Mouse (Mus musculus) liver, embryonic 15.5 days (tissue): ENCODE measurements at regions not wholly inside any gene's neighbourhood (a gene's known extent, or its start where the extent isn't known, plus 50 kb on each side); places are given as distances from the start of the nearest gene placed in this dataset.

Experiments used
- ATAC-seq: fragments of 200-750 bp; cut with Nextera tagmentation; 2 replicates; pipeline ENCODE4 v1.8.0; 2017; ENCODE audit warnings: moderate number of reproducible peaks, mild to moderate bottlenecking, moderate library complexity; ENCODE audit not compliant: insufficient read depth
- H3K27ac ChIP-seq: fragments of 300-500 bp; sonication (generic); replicated peaks from 2 replicates; pipeline ENCODE4 v1.5.1; 2015; ENCODE audit warnings: mild to moderate bottlenecking, inconsistent platforms
- H3K27me3 ChIP-seq: fragments of 300-500 bp; sonication (generic); 2 replicates; pipeline ENCODE4 v1.6.1; 2015; ENCODE audit warnings: mild to moderate bottlenecking, inconsistent platforms
- H3K36me3 ChIP-seq: fragments of 300-500 bp; sonication (generic); replicated peaks from 2 replicates; pipeline ENCODE4 v1.6.1; 2015; ENCODE audit warnings: moderate library complexity, mild to moderate bottlenecking, inconsistent platforms
- H3K4me1 ChIP-seq: fragments of 300-500 bp; sonication (generic); replicated peaks from 2 replicates; pipeline ENCODE4 v1.6.1; 2015; ENCODE audit warnings: inconsistent platforms
- H3K4me2 ChIP-seq: fragments of 300-500 bp; sonication (generic); 2 replicates; pipeline ENCODE4 v1.6.1; 2015; ENCODE audit warnings: moderate library complexity, mild to moderate bottlenecking, inconsistent platforms
- H3K4me3 ChIP-seq: fragments of 300-500 bp; sonication (generic); replicated peaks from 2 replicates; pipeline ENCODE4 v1.5.1; 2015; ENCODE audit warnings: mild to moderate bottlenecking, inconsistent platforms
- H3K9ac ChIP-seq: fragments of 300-500 bp; sonication (generic); 2 replicates; pipeline ENCODE4 v1.6.1; 2015; ENCODE audit warnings: moderate library complexity, mild to moderate bottlenecking, inconsistent platforms
- H3K9me3 ChIP-seq: fragments of 300-500 bp; sonication (generic); replicated peaks from 2 replicates; pipeline ENCODE4 v1.6.1; 2016; ENCODE audit warnings: inconsistent platforms
- WGBS: fragments of 180-500 bp; shearing (Covaris S2); methylation state at CpG from one replicate; pipeline ENCODE4 v1.1.7; 2015; ENCODE audit warnings: mixed read lengths; ENCODE audit not compliant: insufficient replicate concordance; 5-methylcytosine and 5-hydroxymethylcytosine counted together

GRCm38 (mm10) chr11:20436057-20436456 lies 103.5 kb upstream of the Slc1a4 start:
- Histone ChIP-seq H3K27ac (no peak overlapping the region), H3K9ac (no peak overlapping the region), H3K4me3 (no peak overlapping the region), H3K4me2 (no peak overlapping the region), H3K27me3 (no peaks in the 10 kb centered on the region), H3K4me1 (no peaks in the 10 kb centered on the region), H3K36me3 (no peaks in the 10 kb centered on the region), H3K9me3 (no peaks in the 10 kb centered on the region)
- WGBS = 48% methylated on average over 9 of the region's 9 CpGs
- ATAC-seq = no peak

- no peaks in the 10 kb centered on the region for H3K27me3 ChIP-seq
- H3K36me3 ChIP-seq = no peaks in the 10 kb centered on the region
- H3K4me1 ChIP-seq = peaks cover 9% of the 10 kb centered on the region
- H3K4me3 ChIP-seq = no peak overlapping the region
- ATAC-seq = no peak
- H3K9me3 ChIP-seq = no peaks in the 10 kb centered on the region
- 52% methylated on average over 4 of the region's 4 CpGs for WGBS
- no peak overlapping the region for H3K27ac ChIP-seq
- no peak overlapping the region for H3K4me2 ChIP-seq
- H3K9ac ChIP-seq = no peak overlapping the region
Measured at GRCm38 (mm10) chr11:20442476-20442875, 100.6 kb upstream of the Sertad2 start.

- WGBS = 10% methylated on average over 17 of the region's 18 CpGs
- no peaks in the 10 kb centered on the region for H3K36me3 ChIP-seq
- no peak overlapping the region for H3K9ac ChIP-seq
- H3K27me3 ChIP-seq = no peaks in the 10 kb centered on the region
- H3K4me2 ChIP-seq = peak overlapping the region; percentile 57
- no peak overlapping the region for H3K27ac ChIP-seq
- H3K9me3 ChIP-seq = no peaks in the 10 kb centered on the region
- ATAC-seq = no peak
- H3K4me1 ChIP-seq = peaks cover 9% of the 10 kb centered on the region
- peak overlapping the region; percentile 28 for H3K4me3 ChIP-seq
Measured at GRCm38 (mm10) chr11:20445061-20445902, 97.8 kb upstream of the Sertad2 start.

GRCm38 (mm10) chr11:20445903-20446264 lies 97.2 kb upstream of the Sertad2 start:
- no peaks in the 10 kb centered on the region for H3K27me3 ChIP-seq
- H3K9me3 ChIP-seq = no peaks in the 10 kb centered on the region
- H3K27ac ChIP-seq = no peak overlapping the region
- H3K36me3 ChIP-seq = no peaks in the 10 kb centered on the region
- peak overlapping the region; percentile 57 for H3K4me2 ChIP-seq
- no peak overlapping the region for H3K9ac ChIP-seq
- under 1% methylated on average over 6 of the region's 6 CpGs for WGBS
- peak overlapping the region; percentile 28 for H3K4me3 ChIP-seq
- peaks cover 9% of the 10 kb centered on the region for H3K4me1 ChIP-seq
- no peak for ATAC-seq

- WGBS = 50% methylated on average over 4 of the region's 4 CpGs
- H3K4me2 ChIP-seq = peak overlapping the region; percentile 10; the same call in 1 of the 2 replicates
Measured at GRCm38 (mm10) chr11:20452901-20453300, 90.2 kb upstream of the Sertad2 start.

GRCm38 (mm10) chr11:20453786-20454185 lies 89.3 kb upstream of the Sertad2 start:
- Histone ChIP-seq H3K4me2 (no peak overlapping the region), H3K27ac (no peak overlapping the region), H3K4me3 (no peak overlapping the region), H3K36me3 (no peaks in the 10 kb centered on the region), H3K9me3 (no peaks in the 10 kb centered on the region), H3K4me1 (peaks cover 19% of the 10 kb centered on the region), H3K27me3 (peaks cover 40% of the 10 kb centered on the region), H3K9ac (no peak overlapping the region)
- ATAC-seq = no peak
- 62% methylated on average over 7 of the region's 7 CpGs for WGBS

More at GRCm38 (mm10) chr11:20452901-20453300, 90.2 kb upstream of the Sertad2 start:
- peaks cover 38% of the 10 kb centered on the region for H3K27me3 ChIP-seq
- no peak overlapping the region for H3K9ac ChIP-seq
- ATAC-seq = no peak
- no peak overlapping the region for H3K27ac ChIP-seq
- H3K9me3 ChIP-seq = no peaks in the 10 kb centered on the region
- H3K4me1 ChIP-seq = peaks cover 19% of the 10 kb centered on the region
- H3K36me3 ChIP-seq = no peaks in the 10 kb centered on the region
- no peak overlapping the region for H3K4me3 ChIP-seq

GRCm38 (mm10) chr11:20455085-20455864 lies 87.8 kb upstream of the Sertad2 start:
- Histone ChIP-seq H3K9me3 (no peaks in the 10 kb centered on the region), H3K4me2 (peak overlapping the region; percentile 80), H3K36me3 (no peaks in the 10 kb centered on the region), H3K27ac (no peak overlapping the region), H3K9ac (peak overlapping the region; percentile 15; the same call in 1 of the 2 replicates), H3K4me3 (peak overlapping the region; percentile 57), H3K27me3 (peaks cover 40% of the 10 kb centered on the region), H3K4me1 (peaks cover 19% of the 10 kb centered on the region)
- WGBS = under 1% methylated on average over 35 of the region's 35 CpGs
- peak; percentile 63 for ATAC-seq

- no peak overlapping the region for H3K9ac ChIP-seq
- peaks cover 19% of the 10 kb centered on the region for H3K4me1 ChIP-seq
- H3K36me3 ChIP-seq = no peaks in the 10 kb centered on the region
- H3K4me2 ChIP-seq = peak overlapping the region; percentile 80
- no peak for ATAC-seq
- WGBS = 10% methylated on average over 19 of the region's 19 CpGs
- peak overlapping the region; percentile 57 for H3K4me3 ChIP-seq
- no peak overlapping the region for H3K27ac ChIP-seq
- H3K9me3 ChIP-seq = no peaks in the 10 kb centered on the region
- H3K27me3 ChIP-seq = peaks cover 40% of the 10 kb centered on the region
Measured at GRCm38 (mm10) chr11:20455865-20456648, 87.0 kb upstream of the Sertad2 start.

- H3K36me3 ChIP-seq = no peaks in the 10 kb centered on the region
- H3K4me1 ChIP-seq = peaks cover 19% of the 10 kb centered on the region
- H3K27me3 ChIP-seq = peaks cover 39% of the 10 kb centered on the region
- WGBS = 74% methylated on average over 8 of the region's 8 CpGs
- no peak overlapping the region for H3K4me2 ChIP-seq
- H3K27ac ChIP-seq = no peak overlapping the region
- no peak overlapping the region for H3K4me3 ChIP-seq
- H3K9ac ChIP-seq = no peak overlapping the region
- H3K9me3 ChIP-seq = no peaks in the 10 kb centered on the region
- no peak for ATAC-seq
Measured at GRCm38 (mm10) chr11:20459140-20459539, 83.9 kb upstream of the Sertad2 start.

- ATAC-seq = no peak
Measured at GRCm38 (mm10) chr11:20460501-20460921, 82.5 kb upstream of the Sertad2 start.

More at GRCm38 (mm10) chr11:20460501-20460921, 82.5 kb upstream of the Sertad2 start:
- Histone ChIP-seq H3K4me3 (no peak overlapping the region), H3K9me3 (no peaks in the 10 kb centered on the region), H3K9ac (no peak overlapping the region), H3K4me2 (no peak overlapping the region), H3K36me3 (no peaks in the 10 kb centered on the region), H3K27me3 (peaks cover 26% of the 10 kb centered on the region), H3K27ac (no peak overlapping the region), H3K4me1 (peaks cover 14% of the 10 kb centered on the region)
- WGBS = 52% methylated on average over 7 of the region's 7 CpGs
